Mouse (Mus musculus) thymus, postnatal 25 days (tissue): ENCODE measurements around the gene Lmna.
A peak's percentile ranks its signal among the peaks of the same experiment; 100 is the strongest.

Experiments used
- DNase-seq: peaks from one replicate; pipeline ENCODE4 v3.0.0; 2022

The Lmna gene

DNA sequence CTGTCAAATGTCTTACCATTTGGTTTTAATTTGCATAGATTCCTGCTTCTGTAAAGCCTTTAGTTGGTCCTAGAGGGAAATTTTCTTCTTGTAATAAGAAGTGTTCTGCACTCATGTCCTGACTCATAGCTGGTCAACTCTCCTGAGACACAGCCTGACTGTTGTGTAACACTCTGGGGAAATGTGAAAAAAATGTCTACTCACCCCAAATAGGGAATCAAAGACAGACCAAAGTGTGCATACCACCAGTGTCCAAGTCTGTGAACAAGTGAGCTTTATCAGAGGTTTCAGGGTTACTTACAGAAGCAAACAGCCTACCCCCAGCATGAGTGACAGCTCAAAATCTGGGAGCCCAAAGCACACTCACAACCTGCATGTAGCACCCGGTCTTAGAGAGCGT, 44.6 kb downstream of the Lmna start:
- no peak for DNase-seq

DNA sequence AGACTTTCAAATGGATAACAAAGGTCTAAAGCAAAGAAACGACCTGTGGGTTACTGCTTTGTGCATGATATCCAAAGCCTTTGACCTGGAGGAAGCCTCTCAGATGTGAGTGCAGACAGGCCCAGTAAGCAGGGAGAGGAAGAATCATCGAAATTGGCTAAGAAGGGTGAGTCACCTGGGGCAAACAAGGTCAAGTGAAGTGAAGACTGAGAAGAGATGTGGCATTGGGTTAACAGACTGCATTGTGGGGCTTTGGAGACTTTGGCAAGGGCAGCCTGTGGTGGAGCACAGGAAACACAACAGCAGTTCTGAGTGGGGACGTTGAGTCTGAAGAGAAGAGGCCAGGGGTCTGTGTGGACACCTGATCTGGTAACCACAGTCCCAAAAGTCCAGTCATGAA, 45.3 kb downstream of the Lmna start:
- no peak for DNase-seq

DNA sequence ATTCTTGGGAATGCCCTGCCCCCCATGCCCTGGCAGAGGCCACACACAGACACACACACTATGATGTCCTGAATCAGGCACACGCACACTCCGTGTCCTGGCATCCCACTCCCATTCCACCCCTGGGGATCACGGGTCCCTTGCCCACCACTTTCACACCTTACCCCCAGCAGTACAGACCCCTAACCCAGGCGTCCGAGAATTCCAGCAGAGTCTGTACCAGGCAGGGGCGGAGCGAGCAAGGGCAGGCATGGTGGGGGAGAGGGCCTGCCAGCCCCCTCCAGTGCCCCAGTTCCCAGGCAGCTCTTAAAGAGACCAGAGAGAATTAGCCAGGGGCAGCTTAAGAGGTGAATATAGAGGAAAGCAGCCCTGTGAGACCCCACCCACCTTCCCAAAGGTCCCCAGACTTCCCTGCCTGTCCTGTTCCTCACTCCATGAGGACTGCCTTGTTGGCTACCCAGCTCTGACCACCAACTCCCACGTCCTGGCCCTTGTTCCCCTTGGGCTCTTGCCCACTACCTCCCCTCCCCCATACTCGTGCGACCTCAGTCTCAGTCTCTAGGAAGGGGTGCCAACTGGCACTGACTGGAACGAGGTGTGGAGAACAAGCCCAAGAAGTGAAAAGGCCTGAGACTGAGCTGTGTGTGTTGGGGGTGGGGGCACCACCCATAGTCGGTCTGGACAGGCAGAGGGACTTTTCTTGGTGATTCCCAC, 48.6 kb downstream of the Lmna start, which contains the start of gene Sema4a:
Gene Sema4a (minus strand): TSS at position 200 of the 714 bp plus-strand sequence.
- no peak for DNase-seq

DNA sequence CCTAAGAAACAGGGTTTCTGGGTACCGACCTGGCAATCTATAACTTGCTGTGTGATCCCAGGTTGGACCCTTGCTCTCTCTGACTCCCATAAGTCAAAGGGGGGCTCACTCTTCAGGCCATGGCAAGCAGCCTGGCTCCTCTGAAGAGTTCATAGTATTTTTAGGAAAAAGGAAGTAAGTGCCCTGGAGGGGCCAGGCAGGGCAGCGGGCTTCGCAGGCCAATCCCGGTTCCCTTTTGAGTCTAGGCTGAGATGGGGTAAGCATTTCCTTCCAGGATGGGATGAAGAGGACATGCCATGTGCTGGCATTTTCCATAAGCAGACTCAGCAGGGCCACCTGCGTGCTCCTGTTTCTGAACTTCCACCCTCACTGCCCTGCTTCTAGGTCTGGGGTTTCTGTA, 49.7 kb downstream of the Lmna start:
- DNase-seq = no peak

DNA sequence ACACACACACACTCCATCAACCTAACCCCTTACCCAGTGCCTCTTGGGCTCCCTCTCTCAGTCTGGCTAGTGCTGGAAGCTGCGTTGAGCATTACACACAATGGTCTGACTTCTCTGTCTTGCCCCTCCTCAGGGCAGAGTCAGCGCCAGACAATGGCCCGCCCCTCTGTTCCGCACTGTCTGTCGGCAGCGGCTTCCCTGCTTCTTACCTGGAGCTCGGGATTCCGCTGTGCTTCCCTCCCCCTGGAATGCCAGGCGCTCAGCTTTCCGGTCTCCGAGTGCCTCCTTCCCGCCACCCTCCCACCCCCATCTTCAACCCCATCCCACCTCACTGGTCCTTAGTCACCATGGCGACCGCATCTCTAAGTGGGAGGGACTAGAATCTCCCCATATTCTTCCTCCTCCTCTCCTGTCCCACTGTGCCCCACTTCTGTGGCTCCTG, 51.0 kb downstream of the Lmna start:
- DNase-seq = no peak

DNA sequence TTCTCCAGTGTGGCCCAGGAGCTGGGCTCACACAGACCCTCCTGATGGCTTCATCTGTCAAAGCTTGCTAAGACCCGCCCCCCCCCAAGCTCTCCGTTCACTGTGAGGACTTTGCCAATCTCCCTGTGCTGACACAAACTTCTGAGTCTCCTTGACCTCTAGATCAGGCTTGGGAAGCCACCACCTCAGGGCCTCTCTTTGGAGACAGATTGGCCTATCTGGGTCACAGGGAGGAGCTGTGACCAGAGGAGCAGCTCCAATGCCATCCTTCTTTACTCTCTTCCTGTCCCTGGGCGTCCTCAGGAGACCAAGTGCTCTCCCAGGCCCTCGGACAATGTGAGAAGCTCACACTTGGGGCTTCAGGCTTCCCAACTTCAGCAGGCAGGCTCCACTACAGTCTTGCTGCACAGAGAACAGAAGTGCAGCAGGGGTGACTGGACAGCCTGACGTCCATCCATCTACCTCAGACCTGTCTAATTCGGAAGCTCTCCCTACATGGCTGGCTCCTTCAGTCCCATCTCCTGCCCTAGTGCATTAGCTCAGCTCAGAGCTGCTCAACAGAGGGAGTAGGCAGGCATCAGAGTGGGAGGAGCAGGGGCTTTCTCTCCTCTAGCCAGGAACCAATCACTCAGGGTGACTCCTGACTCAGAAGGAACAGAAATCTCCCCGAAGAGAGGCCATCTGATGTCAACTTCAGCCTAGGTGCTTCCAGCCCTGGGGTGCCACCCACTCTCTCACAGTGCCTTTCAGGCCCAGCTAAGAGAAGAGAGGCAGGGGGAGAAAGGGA, 52.8 kb downstream of the Lmna start:
- no peak for DNase-seq

DNA sequence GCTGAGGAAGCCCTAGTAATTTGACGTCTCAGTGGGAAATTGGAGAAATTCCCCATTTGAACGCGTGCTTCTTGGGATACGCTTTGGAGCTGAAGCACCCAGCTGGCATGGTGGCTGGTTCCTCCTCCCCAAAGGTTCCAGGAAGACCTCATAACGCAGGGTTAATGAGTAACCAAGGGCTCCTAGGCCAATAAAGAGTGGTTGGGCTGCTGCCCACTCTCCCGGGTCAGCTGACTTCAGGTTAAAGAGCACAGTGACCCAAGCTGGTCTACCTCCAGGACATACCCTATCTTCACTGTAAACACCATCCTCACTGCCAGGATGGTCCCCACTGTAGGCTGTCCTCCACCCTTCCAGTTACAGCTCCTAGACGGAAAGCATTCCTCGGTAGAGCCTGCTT, 53.4 kb downstream of the Lmna start:
- DNase-seq = no peak

DNA sequence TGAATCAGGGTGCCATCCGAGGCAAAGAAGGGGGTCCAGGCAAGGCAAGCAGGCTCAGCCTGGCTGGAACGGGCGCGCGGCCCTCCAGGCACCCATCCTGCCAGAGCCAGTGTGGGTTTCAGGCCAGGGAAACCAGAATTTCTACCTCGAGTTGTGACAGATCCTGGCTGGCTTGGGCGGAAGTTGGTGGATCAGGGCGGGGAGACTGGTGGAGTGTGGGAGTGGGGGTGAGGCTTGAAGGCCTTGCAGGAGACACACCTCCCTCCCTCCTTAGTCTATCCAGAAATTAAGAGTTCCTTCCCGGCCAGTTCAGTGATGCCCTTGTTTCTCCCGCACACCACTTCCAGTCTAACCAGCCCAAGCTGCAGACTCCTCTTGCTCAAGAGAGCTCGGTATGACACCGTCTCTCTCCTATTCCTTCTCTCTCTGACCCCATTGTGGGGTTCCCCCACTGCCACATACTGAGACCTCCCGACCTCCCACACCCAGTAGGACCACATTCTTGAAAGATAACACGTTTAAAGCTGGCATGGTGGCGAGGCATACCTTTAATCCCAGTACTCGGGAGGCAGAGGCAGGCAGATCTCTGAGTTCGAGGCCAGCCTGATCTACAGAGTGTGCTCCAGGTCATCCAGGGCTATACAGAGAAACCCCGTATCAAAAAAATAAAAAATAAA, 54.0 kb downstream of the Lmna start:
- DNase-seq = no peak

DNA sequence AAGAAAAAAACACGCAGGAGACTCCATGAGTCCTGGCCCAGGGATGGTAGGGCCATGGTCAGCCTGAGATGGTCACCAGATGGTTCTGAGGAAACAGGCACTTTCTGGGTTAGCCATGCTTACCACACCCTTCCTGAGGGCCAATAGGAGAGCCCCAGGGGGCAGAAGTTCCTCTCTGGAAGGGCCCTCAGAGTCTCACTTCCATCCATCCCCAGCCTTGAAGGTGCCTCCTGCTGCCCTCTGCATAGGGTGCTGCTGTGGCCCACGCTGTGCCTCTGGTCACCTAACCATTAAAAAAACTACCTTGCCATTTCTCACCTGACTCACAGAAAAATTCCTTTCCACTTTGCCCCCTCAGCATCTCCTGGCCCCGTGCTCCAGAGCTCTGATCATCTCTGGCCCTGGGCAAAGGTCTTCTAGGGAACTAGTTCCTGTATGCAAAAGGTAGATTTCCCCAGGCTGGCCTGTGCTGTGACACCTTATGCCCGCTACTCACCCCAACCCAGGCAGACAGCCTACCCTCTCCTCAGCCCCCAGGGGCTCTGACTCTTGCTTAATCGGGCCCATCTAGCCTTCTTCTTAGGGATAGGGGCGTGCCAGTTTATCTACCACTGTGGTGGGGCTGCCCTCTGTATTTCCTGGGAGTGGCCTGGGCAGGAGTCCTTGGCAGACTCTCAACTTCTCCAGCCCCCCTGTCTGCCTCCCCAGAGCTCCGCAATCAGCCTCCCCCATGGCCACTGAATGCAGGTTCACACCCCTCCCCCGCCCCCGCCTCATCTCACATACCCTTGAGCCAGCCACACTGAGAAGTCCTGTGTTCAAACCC, 54.8 kb downstream of the Lmna start:
- peak; percentile 21 for DNase-seq

DNA sequence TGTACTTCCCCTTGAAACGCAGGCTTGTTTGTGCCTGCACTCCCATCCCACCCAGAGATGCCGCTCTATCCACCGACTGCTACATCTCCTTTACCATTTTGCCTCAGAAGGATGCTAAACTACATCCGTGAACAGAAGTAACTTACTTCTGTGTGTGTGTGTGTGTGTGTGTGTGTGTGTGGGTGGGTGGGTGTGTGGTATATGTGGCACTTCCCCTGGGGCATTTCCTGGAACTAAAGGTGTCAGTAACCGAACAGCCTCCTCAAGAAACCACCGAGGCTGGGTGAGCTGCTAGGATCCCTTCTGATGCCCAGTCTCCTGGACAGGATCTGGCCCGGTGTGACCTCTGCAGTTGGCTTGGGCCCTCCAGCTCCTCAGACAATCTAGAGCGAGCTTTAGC, 55.8 kb downstream of the Lmna start:
- peak; percentile 62 for DNase-seq

DNA sequence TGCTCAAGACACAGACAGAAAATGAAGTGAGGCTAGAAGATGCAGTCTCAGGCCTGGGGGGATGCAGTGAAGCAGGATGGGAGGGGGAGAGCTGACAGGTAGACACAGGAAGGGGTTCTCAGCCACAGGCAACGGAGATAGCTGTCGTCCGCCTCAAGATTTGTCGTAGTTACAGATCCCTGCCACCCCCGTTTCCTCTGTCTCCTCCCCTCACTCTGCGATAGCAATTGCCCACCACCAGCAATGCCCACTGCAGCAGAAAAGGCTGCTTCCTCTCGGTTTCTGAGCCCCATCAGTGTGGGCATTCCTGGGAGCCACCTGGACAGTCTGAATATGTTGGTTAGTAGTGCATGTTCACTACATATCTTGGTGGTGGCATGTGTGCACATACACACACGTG, 56.4 kb downstream of the Lmna start:
- peak; percentile 63 for DNase-seq

DNA sequence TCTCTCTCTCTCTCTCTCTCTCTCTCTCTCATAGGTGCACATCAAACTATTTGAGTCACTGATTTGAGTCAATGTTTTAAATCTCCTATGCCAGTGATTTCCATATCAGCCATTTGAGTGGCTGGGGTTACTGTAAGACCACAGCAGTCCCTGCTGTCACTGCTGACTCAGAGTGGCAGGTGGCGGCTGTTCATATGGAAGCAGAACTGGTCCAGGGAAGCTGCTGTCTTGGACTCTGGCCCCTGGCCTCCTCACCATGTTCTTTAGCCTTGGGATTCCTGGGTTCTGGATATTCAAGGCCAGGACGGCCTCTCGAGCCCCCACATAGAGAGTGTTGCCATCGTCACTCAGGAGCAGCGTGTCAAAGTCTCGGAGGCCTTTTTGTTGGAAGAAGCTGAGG, 57.0 kb downstream of the Lmna start:
- no peak for DNase-seq

DNA sequence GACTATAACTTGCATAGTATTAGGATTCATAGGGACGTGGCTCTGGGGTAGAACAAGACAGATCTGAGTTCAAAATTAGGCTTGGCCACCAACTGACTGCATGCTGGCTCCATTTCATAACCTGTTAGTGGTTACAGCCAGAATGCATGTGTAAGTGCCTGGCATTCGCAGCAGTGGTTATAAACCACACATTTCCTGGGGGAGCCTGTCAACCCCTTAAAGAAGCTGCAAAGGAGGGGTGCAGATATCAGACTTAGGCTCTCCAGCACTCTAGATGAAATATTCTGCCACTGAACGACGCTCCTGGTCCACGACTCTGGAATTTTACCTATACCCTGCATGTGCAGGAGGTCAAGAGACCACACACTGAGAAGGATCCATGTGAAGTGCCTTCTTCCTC, 57.5 kb downstream of the Lmna start:
- DNase-seq = peak; percentile 51

DNA sequence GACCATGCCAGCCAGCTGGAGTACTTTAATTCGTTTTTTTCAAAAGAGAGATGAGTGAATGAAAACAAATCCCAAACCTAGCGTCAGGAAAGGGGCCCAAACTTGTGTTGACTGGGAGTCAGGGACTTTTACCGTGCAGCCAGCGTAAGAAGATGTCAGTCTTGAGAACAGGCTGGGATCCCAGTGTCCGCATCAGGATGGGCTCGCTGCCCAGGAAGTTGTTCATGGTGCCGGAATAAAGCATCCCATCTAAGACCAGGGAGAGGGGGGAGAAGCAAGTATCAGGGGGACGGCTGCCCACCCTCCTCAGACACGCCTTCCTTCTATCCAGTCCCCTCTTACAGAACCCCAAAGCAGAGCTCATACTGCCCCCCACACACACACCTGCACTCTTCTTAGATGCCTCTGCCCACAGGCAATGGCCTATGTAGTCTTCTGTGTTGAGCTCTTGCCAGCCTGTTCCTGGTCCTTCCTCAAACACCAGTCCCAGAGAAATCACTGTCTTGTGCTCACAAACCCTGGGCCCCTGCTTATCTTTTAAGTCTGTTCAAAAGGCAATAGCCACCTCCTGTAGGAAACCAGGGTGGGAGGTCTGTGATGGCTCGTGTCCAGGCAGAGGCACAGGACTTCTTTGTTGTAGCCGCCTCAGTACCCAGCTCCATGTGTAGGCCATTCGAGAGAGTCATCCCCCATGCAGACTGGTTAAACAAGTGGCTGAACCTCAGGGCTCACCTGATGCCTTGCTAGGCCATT, 59.2 kb downstream of the Lmna start:
- DNase-seq = no peak

DNA sequence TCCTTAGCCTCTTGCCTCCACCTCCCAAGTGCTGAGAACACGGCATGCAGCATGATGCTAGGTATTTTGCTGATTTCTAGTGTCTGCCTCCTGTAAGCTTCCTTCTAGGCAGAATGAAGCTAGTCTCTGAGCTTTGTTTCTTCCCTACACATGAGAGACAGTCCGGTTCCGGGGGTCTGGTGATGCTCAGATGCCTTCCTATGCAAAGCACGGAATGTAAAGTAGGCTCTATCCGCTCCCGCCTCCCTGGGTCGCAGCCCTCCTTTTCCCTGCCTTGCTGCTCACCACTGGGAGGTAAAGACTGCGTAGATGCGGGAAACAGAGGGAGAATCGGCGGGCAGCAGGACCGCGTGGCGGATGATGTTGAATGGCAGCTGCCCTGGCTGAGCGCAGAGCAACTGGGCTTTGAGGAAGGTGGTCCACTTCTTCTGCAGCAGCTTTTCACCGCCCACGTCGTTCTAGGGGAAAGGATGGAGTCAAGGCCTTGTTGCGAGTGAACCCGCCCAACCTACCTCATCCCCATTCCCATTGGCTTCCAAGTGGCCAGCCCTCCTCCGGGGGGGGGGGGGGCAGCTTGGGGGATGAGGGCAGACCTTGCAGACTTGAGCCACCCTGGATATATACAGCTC, 60.2 kb downstream of the Lmna start:
- DNase-seq = no peak

DNA sequence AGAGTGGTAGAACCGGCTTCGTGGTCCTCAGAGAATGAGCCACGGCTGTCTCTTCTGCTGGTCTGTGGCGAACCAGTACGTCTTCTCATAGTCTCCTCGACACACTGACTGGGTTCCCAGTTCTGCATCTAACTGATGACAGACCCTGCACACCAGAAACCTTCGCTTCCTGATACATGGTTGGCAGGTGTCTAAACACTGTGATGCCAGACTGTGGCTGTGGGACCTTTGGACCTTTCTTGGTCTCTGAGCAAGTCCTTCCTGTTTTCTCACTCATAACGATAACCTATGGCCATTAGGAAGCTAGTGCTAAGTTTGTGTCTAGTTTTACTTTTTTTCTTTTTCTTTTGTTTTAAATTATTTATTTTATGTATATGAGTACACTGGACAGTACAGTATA, 61.3 kb downstream of the Lmna start:
- no peak for DNase-seq

DNA sequence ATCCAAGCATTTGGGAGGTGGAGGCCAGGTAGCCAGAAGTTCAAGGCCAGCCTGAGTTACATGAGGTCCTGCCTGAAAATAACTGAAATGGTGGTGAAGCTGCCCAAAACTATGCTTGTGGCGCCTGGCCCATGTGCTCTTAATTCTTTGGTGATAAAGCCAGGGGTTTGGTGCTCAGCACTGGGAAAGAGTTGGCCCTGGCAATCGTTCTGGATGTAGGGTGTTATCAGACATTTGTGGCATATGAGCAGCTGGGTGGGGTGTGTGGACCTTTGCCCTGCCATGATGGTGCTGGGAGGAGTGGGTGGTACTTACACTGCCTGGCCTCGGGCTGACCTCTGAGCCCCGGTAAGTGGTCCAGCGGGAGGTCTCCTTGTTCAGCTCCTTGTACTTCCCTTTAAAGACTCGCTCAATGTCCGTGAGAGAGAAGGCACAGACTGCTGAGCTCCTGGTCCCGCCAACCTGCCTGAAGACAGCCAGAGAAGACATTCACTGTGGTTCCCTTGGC, 62.0 kb downstream of the Lmna start:
- DNase-seq = no peak

DNA sequence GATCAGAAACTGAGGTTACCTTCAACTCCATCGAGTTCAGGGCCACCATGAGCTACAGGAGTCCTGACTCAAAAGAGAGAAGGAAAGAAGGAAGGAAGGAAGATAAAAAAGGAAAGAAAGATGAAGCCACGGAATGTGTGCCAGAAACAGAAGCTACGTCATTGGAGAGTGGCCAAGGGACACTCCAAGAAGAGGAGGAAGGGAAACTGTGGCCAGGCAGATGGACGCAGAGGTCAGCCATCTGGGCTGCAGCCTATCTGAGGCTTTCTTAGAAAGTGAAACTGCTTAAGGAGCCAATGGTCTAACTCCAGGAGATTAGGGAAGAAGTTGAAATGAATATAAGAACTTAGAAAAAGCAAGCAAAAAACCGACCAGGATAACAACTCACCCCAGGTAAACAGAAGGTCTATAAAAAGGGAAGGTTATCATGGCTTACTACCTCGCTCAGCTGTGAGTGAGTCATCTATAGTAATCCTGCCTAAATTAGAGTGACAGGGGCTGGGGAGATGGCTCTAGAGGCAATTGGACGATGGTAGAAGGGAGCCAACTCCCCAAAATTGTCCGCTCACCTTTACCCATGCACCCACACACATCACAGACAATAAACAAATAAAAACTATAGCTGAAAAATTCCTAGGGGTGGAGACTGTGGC, 63.2 kb downstream of the Lmna start:
- DNase-seq = no peak

DNA sequence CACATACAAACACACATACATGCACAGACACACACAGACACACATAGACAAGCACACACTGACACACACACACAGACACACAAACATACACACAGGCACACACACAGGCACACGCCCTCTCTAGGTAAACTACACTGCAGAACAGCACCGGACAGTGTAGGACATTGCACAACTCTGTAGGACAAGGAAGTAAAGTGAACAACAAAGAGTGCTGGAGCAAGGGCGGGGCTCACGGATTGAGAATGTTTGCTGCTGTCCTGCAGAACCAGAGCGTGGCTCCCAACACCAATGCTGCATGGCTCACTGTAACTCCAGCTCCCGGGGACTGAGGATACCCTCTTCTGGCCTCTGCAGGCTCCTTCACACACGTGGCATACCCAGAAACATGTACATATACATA, 66.9 kb downstream of the Lmna start:
- no peak for DNase-seq

DNA sequence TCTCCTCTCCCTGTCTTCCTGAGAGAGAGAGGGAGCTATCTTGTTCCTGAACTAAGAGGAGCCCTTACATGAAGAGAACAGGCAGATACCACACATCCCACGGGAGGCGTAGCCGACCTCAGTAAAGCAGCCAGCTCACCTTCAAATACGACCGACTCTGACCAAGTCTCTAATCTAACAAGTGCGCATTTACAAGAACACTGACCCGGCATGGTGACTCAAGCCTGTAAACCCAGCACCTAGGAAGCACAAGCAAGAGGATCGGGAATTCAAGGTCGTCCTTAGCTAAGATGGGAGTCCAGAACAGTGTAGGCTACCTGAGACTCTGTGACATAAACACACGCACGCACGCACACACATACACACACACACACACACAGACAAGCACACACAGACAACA, 67.3 kb downstream of the Lmna start:
- DNase-seq = no peak
